Mouse (Mus musculus) kidney, adult 10 weeks (tissue): ENCODE measurements around the gene Mex3b. TPM values are rescaled to one million over a fixed set of nuclear protein-coding genes. Genes with fewer than 3 reads are reported as not detected.

Source experiments
- polyA plus RNA-seq: library from polyadenylated mRNA; stranded (reverse); fragments of 350-450 nt; fragmentation: Illumina TruSeq; extraction: RNeasy Lipid Tissue Mini Kit (QIAGEN cat#74804); gene quantifications from one replicate; pipeline ENCODE4 v1.2.3, GENCODE M21; 2014; ENCODE audit warnings: low read depth, low replicate concordance

The Mex3b gene
- polyA plus RNA-seq, result 1.8 TPM

GRCm38 (mm10) chr7:82867271-82868121, at the start of gene Mex3b:
TSS of gene Mex3b (plus strand) at chr7:82867333.

Other genes starting within 250 kb of the Mex3b start
- 9.8 TPM for gene Saxo2, start 218.8 kb upstream of the Mex3b start, polyA plus RNA-seq
- 15.4 TPM for gene Efl1, start 218.7 kb upstream of the Mex3b start, polyA plus RNA-seq